Mouse (Mus musculus): ENCODE results near the gene Opn1sw. TPM values are rescaled to one million over a fixed set of nuclear protein-coding genes. Genes with fewer than 3 reads are reported as not detected.
"Not testable (repeated sequence)": the region's sequence is repeated elsewhere in the genome, so short reads cannot be mapped to it uniquely, and the experiment has no call there.

Gene Opn1sw
- polyA plus RNA-seq, 1 experiment from 2014 or later = 0.32 TPM

DNA sequence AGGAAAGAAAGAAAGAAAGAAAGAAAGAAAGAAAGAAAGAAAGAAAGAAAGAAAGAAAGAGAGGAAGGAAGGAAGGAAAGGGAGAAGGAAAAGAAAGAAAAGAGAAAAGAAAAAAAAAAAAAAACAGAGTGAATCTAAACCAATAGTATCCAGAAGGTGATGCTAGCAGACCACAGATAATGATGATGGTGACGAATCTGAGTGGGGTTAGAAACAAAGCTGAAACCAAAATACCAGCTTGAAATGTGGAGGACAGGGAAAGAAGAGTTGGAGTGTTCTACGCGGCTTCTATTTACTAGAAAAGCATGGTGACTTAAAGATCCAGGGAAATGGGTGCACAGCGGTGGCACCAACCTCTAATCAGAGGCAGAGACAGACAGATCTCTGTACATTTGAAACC, 3.5 kb upstream of the Opn1sw start:
- H3K9ac ChIP-seq = no peak overlapping the region
- no peaks in the 10 kb centered on the region for H3K36me3 ChIP-seq
- H3K4me1 ChIP-seq (replicated peaks) = peaks cover 9% of the 10 kb centered on the region
- WGBS = 73% methylated on average over 4 of the region's 4 CpGs
- H3K4me2 ChIP-seq = no peak overlapping the region
- H3K9me3 ChIP-seq = no peaks in the 10 kb centered on the region
- H3K27ac ChIP-seq = no peak overlapping the region
- peaks cover 46% of the 10 kb centered on the region for H3K27me3 ChIP-seq
- H3K4me3 ChIP-seq = no peak overlapping the region
- ATAC-seq (ENCODE audit: low FRiP score) = no peak

- not testable (repeated sequence) for H3K27ac ChIP-seq; ATAC-seq (ENCODE audit: low FRiP score); H3K9ac ChIP-seq; H3K9me3 ChIP-seq; H3K36me3 ChIP-seq; H3K4me1 ChIP-seq (replicated peaks); H3K4me2 ChIP-seq; H3K4me3 ChIP-seq
- H3K27me3 ChIP-seq = peaks cover 46% of the 10 kb centered on the region
- WGBS = 79% methylated on average over 8 of the region's 8 CpGs
Measured at GRCm38 (mm10) chr6:29391241-29391640, 3.0 kb upstream of the Opn1sw start.

GRCm38 (mm10) chr6:29390500-29390899, 2.2 kb upstream of the Opn1sw start:
- 81% methylated on average over 1 of the region's 1 CpGs for WGBS
- not testable (repeated sequence) for H3K4me3 ChIP-seq; ATAC-seq (ENCODE audit: low FRiP score)

GRCm38 (mm10) chr6:29389425-29389824, 1.2 kb upstream of the Opn1sw start:
- Histone ChIP-seq H3K27ac (no peak overlapping the region), H3K4me1 (replicated peaks) (no peaks in the 10 kb centered on the region; the same call in 1 of the 2 replicates), H3K36me3 (no peaks in the 10 kb centered on the region), H3K9ac (no peak overlapping the region), H3K9me3 (no peaks in the 10 kb centered on the region), H3K4me3 (no peak overlapping the region), H3K27me3 (peaks cover 35% of the 10 kb centered on the region), H3K4me2 (no peak overlapping the region)
- 65% methylated on average over 9 of the region's 9 CpGs for WGBS
- ATAC-seq (ENCODE audit: low FRiP score) = no peak

More at GRCm38 (mm10) chr6:29390500-29390899, 2.2 kb upstream of the Opn1sw start:
- not testable (repeated sequence) for H3K9ac ChIP-seq; H3K4me2 ChIP-seq; H3K27ac ChIP-seq; H3K4me1 ChIP-seq (replicated peaks); H3K36me3 ChIP-seq; H3K9me3 ChIP-seq
- H3K27me3 ChIP-seq = peaks cover 45% of the 10 kb centered on the region

GRCm38 (mm10) chr6:29388606-29389080, 375 bp upstream of the Opn1sw start:
- ATAC-seq (ENCODE audit: low FRiP score) = peak; percentile 72
- WGBS = 16% methylated on average over 11 of the region's 11 CpGs
- H3K9me3 ChIP-seq = no peaks in the 10 kb centered on the region

DNA sequence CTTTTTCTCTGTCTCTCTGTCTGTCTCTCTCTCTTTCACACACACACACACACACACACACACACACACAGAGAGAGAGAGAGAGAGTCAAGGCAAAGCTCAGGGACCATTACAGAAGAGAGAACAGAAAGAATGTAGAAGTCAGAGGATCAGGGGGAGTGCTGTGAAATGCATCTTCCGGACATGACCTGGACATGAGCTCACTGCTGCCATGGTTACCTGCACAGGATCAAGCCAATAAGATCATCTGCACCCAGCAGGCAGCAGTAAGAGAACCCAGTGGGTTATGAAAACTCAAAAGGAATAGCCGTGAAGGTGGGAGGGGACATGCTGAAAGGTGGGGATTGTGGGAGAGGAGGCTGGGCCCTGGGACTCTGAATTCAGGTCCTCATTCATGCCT, 5.8 kb downstream of the Opn1sw start:
- Histone ChIP-seq H3K9ac (no peak overlapping the region), H3K27me3 (peaks cover 2% of the 10 kb centered on the region; the same call in 1 of the 2 replicates), H3K4me3 (no peak overlapping the region), H3K4me1 (replicated peaks) (no peaks in the 10 kb centered on the region), H3K4me2 (no peak overlapping the region), H3K27ac (no peak overlapping the region), H3K9me3 (no peaks in the 10 kb centered on the region), H3K36me3 (peaks cover 26% of the 10 kb centered on the region)
- no peak for ATAC-seq (ENCODE audit: low FRiP score)
- 49% methylated on average over 2 of the region's 2 CpGs for WGBS

More at GRCm38 (mm10) chr6:29388606-29389080, 375 bp upstream of the Opn1sw start:
- H3K4me3 ChIP-seq = no peak overlapping the region
- H3K27ac ChIP-seq = 0 out of 2 replicates have a peak overlapping the region, but pooled peaks have one; percentile 0
- H3K36me3 ChIP-seq = no peaks in the 10 kb centered on the region
- no peaks in the 10 kb centered on the region; the same call in 1 of the 2 replicates for H3K4me1 ChIP-seq (replicated peaks)
- peaks cover 27% of the 10 kb centered on the region for H3K27me3 ChIP-seq
- H3K4me2 ChIP-seq = 0 out of 2 replicates have a peak overlapping the region, but pooled peaks have one; percentile 13
- H3K9ac ChIP-seq = no peak overlapping the region

GRCm38 (mm10) chr6:29379954-29380353, 8.3 kb downstream of the Opn1sw start:
- H3K4me3 ChIP-seq = no peak overlapping the region
- H3K27ac ChIP-seq = no peak overlapping the region
- H3K27me3 ChIP-seq = no peaks in the 10 kb centered on the region
- no peak for ATAC-seq (ENCODE audit: low FRiP score)
- H3K4me1 ChIP-seq (replicated peaks) = no peaks in the 10 kb centered on the region
- WGBS = 95% methylated on average over 6 of the region's 6 CpGs
- peaks cover 50% of the 10 kb centered on the region for H3K36me3 ChIP-seq
- no peaks in the 10 kb centered on the region for H3K9me3 ChIP-seq
- no peak overlapping the region for H3K4me2 ChIP-seq
- H3K9ac ChIP-seq = no peak overlapping the region

- no peaks in the 10 kb centered on the region for H3K27me3 ChIP-seq
- no peaks in the 10 kb centered on the region for H3K9me3 ChIP-seq
- no peak overlapping the region for H3K27ac ChIP-seq
- H3K4me2 ChIP-seq = no peak overlapping the region
- WGBS = 97% methylated on average over 10 of the region's 10 CpGs
- H3K9ac ChIP-seq = no peak overlapping the region
- no peak overlapping the region for H3K4me3 ChIP-seq
- no peaks in the 10 kb centered on the region for H3K4me1 ChIP-seq (replicated peaks)
- H3K36me3 ChIP-seq = peaks cover 62% of the 10 kb centered on the region
- no peak for ATAC-seq (ENCODE audit: low FRiP score)
Measured at GRCm38 (mm10) chr6:29378678-29379077, 9.6 kb downstream of the Opn1sw start.

GRCm38 (mm10) chr6:29377386-29377785, 10.9 kb downstream of the Opn1sw start:
- Histone ChIP-seq H3K9me3 (no peaks in the 10 kb centered on the region), H3K36me3 (peaks cover 74% of the 10 kb centered on the region), H3K27ac (no peak overlapping the region), H3K4me3 (no peak overlapping the region), H3K9ac (no peak overlapping the region), H3K4me2 (no peak overlapping the region), H3K27me3 (no peaks in the 10 kb centered on the region), H3K4me1 (replicated peaks) (no peaks in the 10 kb centered on the region)
- WGBS = 96% methylated on average over 4 of the region's 4 CpGs
- ATAC-seq (ENCODE audit: low FRiP score) = no peak

GRCm38 (mm10) chr6:29365277-29365676, 23.0 kb downstream of the Opn1sw start:
- Histone ChIP-seq H3K27me3 (no peaks in the 10 kb centered on the region), H3K9ac (no peak overlapping the region), H3K4me2 (no peak overlapping the region), H3K4me3 (no peak overlapping the region), H3K9me3 (no peaks in the 10 kb centered on the region), H3K4me1 (replicated peaks) (peaks cover 5% of the 10 kb centered on the region; the same call in 1 of the 2 replicates), H3K36me3 (peaks cover 30% of the 10 kb centered on the region), H3K27ac (no peak overlapping the region)
- 96% methylated on average over 1 of the region's 1 CpGs for WGBS
- no peak for ATAC-seq (ENCODE audit: low FRiP score)

GRCm38 (mm10) chr6:29363129-29363515, 25.1 kb downstream of the Opn1sw start:
- Histone ChIP-seq H3K9ac (no peak overlapping the region), H3K27me3 (no peaks in the 10 kb centered on the region), H3K4me2 (no peak overlapping the region), H3K4me1 (replicated peaks) (peaks cover 5% of the 10 kb centered on the region; the same call in 1 of the 2 replicates), H3K9me3 (no peaks in the 10 kb centered on the region), H3K36me3 (peaks cover 33% of the 10 kb centered on the region), H3K27ac (peak overlapping the region; percentile 30; the same call in 1 of the 2 replicates), H3K4me3 (no peak overlapping the region)
- no peak for ATAC-seq (ENCODE audit: low FRiP score)
- 87% methylated on average over 3 of the region's 3 CpGs for WGBS

DNA sequence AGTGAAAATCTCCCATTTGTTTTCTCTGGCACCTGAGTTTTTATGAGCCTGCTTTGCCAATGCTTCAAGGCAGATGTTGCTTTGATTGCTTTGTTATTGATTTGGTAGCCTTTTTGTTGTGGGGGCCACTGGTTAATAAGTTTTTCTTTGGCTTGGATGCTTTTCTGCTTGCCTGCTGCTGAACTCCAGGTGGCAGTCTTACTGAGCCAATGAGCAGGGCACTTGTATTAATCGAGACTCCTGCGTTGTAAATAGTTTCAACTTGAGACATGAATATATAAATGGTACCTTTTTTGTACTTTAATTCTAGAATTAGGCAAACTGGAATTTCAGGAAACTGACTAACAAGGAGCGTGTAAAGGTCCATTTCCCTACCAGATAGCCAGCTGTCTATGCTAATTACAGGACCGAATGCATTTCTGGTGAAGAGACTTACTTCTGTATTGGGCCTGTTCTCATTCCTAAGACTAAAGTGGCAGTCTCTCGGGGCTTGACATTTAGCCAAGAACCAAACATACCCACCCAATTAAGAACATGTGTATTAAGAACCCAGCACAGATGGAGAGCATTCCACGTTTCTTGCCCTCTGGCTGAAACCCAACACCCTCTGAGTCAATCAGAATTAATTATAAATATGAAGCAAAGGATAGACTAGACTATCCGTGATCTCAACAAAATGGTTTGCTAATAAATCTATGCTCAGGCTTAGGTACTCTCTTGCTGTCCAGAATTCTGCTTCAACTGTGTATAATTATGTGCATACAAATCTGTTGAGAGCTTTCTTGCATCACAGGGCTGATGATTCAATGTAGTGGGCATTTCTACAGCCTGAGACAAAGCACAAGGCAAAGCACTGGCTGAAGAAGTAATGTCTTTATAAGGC, 25.8 kb downstream of the Opn1sw start:
- Histone ChIP-seq H3K27ac (peak overlapping the region; percentile 30; the same call in 1 of the 2 replicates), H3K36me3 (peaks cover 35% of the 10 kb centered on the region), H3K9ac (no peak overlapping the region), H3K4me1 (replicated peaks) (peaks cover 5% of the 10 kb centered on the region; the same call in 1 of the 2 replicates), H3K4me2 (no peak overlapping the region), H3K4me3 (no peak overlapping the region), H3K9me3 (no peaks in the 10 kb centered on the region), H3K27me3 (no peaks in the 10 kb centered on the region)
- ATAC-seq (ENCODE audit: low FRiP score) = no peak
- 62% methylated on average over 7 of the region's 7 CpGs for whole genome bisulfite sequencing
